7 mouse cellular contexts compared by ENCODE assay signal in genomic region chr10:80931695-80932094, GRCm38 (mm10). TPM values are rescaled to one million over a fixed set of nuclear protein-coding genes. Genes with fewer than 3 reads are reported as not detected.
DNase-seq lines count a peak whose midpoint lies in the region; ATAC-seq and TF ChIP-seq lines count a peak whose summit lies in the region.

No protein-coding gene starts in this region.

- peak overlapping the region; percentile 82 for H3K4me2 ChIP-seq in hindbrain, embryonic 13.5 days
- H3K4me2 ChIP-seq in myocyte (ENCODE audit: low read depth): peak overlapping the region; percentile 96

- peak overlapping the region; percentile 31; the same call in 1 of the 2 replicates for H3K4me3 ChIP-seq in brown adipose tissue, adult 24 weeks (ENCODE audit: insufficient read depth, low read depth, low read length)
- peak overlapping the region; percentile 44 for H3K4me3 ChIP-seq in hindbrain, embryonic 13.5 days
- peak overlapping the region; percentile 97 for H3K4me3 ChIP-seq in myocyte

- H3K4me1 ChIP-seq in brown adipose tissue, adult 24 weeks (ENCODE audit: control insufficient read depth, insufficient read depth, insufficient read length, low read length): peaks cover 16% of the 10 kb centered on the region
- H3K4me1 ChIP-seq in hindbrain, embryonic 13.5 days (replicated peaks): peaks cover 75% of the 10 kb centered on the region

- H3K27ac ChIP-seq in brown adipose tissue, adult 24 weeks (replicated peaks; ENCODE audit: low read depth, low read length): no peak overlapping the region
- no peak overlapping the region for H3K27ac ChIP-seq in hindbrain, embryonic 13.5 days

- H3K36me3 ChIP-seq in hindbrain, embryonic 13.5 days: no peaks in the 10 kb centered on the region
- no peaks in the 10 kb centered on the region for H3K36me3 ChIP-seq in myocyte (ENCODE audit: control insufficient read depth, insufficient read depth)

- intact Hi-C loops in left cerebral cortex, postnatal 4 days (cut with DNase I): no loop called here
- intact Hi-C loops in left cerebral cortex, postnatal 36 days (cut with DNase I): no loop called here

- peak; percentile 22 for TF ChIP-seq POLR2A in myocyte (IDR thresholded peaks at IDR 0.05; ENCODE audit: insufficient read length, low read depth)

- ATAC-seq in hindbrain, embryonic 13.5 days (ENCODE audit: low FRiP score): no peak
- no peak for ATAC-seq in monocyte, adult 5-6 weeks (replicated peaks; ENCODE audit: insufficient number of reproducible peaks, low FRiP score, low TSS enrichment, poor library complexity, severe bottlenecking)

- H3K9me3 ChIP-seq in hindbrain, embryonic 13.5 days: no peaks in the 10 kb centered on the region

- WGBS in hindbrain, embryonic 13.5 days: 2% methylated on average over 26 of the region's 26 CpGs

- peaks cover 66% of the 10 kb centered on the region for H3K27me3 ChIP-seq in hindbrain, embryonic 13.5 days
- H3K27me3 ChIP-seq in myocyte (ENCODE audit: control insufficient read depth, insufficient read depth, insufficient read length): no peaks in the 10 kb centered on the region

- peak overlapping the region; percentile 42 for H3ac ChIP-seq in myocyte (ENCODE audit: control insufficient read depth, insufficient read length)

- peaks cover 12% of the 10 kb centered on the region for H3K79me2 ChIP-seq in myocyte (ENCODE audit: control insufficient read depth, insufficient read depth)

- H3K9ac ChIP-seq in hindbrain, embryonic 13.5 days: peak overlapping the region; percentile 29; the same call in 1 of the 2 replicates

- peak; percentile 42 for DNase-seq in left cerebral cortex, postnatal 4 days
- DNase-seq in left cerebral cortex, postnatal 36 days (ENCODE audit: low spot score in 2 of 2): no peak
- DNase-seq in urinary bladder, adult 18-20 months (ENCODE audit: low spot score in 2 of 2): no peak

TF ChIP-seq in myocyte, 11 proteins besides CTCF, POLR2A, EP300 and RAD21:
- TF ChIP-seq SRF (IDR thresholded peaks at IDR 0.05; ENCODE audit: control insufficient read depth, insufficient read length, low read depth) (no peak), POLR2AphosphoS2 (IDR thresholded peaks at IDR 0.05; ENCODE audit: insufficient read length, low read depth) (peak; percentile 64)

RNA-seq across cellular contexts. Expression of gene Gadd45b, which starts 1.8 kb away (rescaled TPM):
- 1 to 10 TPM; 5.3 to 6.2 TPM for total RNA-seq in left cerebral cortex, postnatal 4 days (2021)
- total RNA-seq in left cerebral cortex, postnatal 36 days (2021): 10 to 100 TPM; 17.4 to 23.9 TPM
- 7.2 and 10.3 TPM in 2 replicates for polyA plus RNA-seq in brown adipose tissue, adult 24 weeks (2012; ENCODE audit: insufficient read depth, insufficient read length, missing spikeins)
- 8.0 and 8.1 TPM in 2 replicates for polyA plus RNA-seq in hindbrain, embryonic 13.5 days (2015; fragmentation: Nextera tagmentation; extraction: Ambion mirVana)
- 52.2 TPM for polyA plus RNA-seq in myocyte (2012; fragmentation: generic; extraction: Trizol)
- total RNA-seq in monocyte, adult 5-6 weeks (2017): 18.9 to 25.8 TPM (median 22.5 TPM) in 3 replicates

RNA-seq across cellular contexts. Expression of gene Lmnb2, which starts 13.7 kb away (rescaled TPM):
- 10 to 100 TPM; 28.5 to 35.7 TPM for total RNA-seq in left cerebral cortex, postnatal 4 days (2021)
- total RNA-seq in left cerebral cortex, postnatal 36 days (2021): 10 to 100 TPM; 17.6 to 21.2 TPM
- polyA plus RNA-seq in brown adipose tissue, adult 24 weeks (2012; ENCODE audit: insufficient read depth, insufficient read length, missing spikeins): 1.9 and 4.9 TPM in 2 replicates
- 41.5 and 43.9 TPM in 2 replicates for polyA plus RNA-seq in hindbrain, embryonic 13.5 days (2015; fragmentation: Nextera tagmentation; extraction: Ambion mirVana)
- 65.2 TPM for polyA plus RNA-seq in myocyte (2012; fragmentation: generic; extraction: Trizol)
- total RNA-seq in monocyte, adult 5-6 weeks (2017): 2.3 to 8.5 TPM (median 3.8 TPM) in 3 replicates

RNA-seq across cellular contexts. Expression of gene Timm13, which starts 30.9 kb away (rescaled TPM):
- total RNA-seq in left cerebral cortex, postnatal 4 days (2021): 100 to 1,000 TPM; 147 TPM
- total RNA-seq in left cerebral cortex, postnatal 36 days (2021): 100 to 1,000 TPM; 120 to 153 TPM
- 319 and 342 TPM in 2 replicates for polyA plus RNA-seq in brown adipose tissue, adult 24 weeks (2012; ENCODE audit: insufficient read depth, insufficient read length, missing spikeins)
- polyA plus RNA-seq in hindbrain, embryonic 13.5 days (2015; fragmentation: Nextera tagmentation; extraction: Ambion mirVana): 333 and 336 TPM in 2 replicates
- polyA plus RNA-seq in myocyte (2012; fragmentation: generic; extraction: Trizol): 225 TPM
- total RNA-seq in monocyte, adult 5-6 weeks (2017): 14.6 to 43.9 TPM (median 30.8 TPM) in 3 replicates

Comparison
In these comparisons a context has a peak if more than half of its experiments do, and no peak if none do; other contexts are left out.
1. H3K4me3 ChIP-seq: peak in every context shown above with its lines; median percentile 97 in myocyte; 44 in hindbrain, embryonic 13.5 days; 31 in brown adipose tissue, adult 24 weeks.